Mouse (Mus musculus) lung, postnatal 10 days (tissue): ENCODE data around the gene Xaf1.

Source experiments
- DNase-seq: peaks from one replicate; pipeline ENCODE4 v3.0.0; 2021

Gene Xaf1

GRCm38 (mm10) chr11:72301334-72301733 lies at the start of gene Xaf1:
Gene Xaf1, plus strand, starts transcription at chr11:72301629.
- peak; percentile 89 for DNase-seq

- DNase-seq, result no peak
Measured at GRCm38 (mm10) chr11:72255629-72256028, 45.8 kb upstream of the Xaf1 start.

- no peak for DNase-seq
Measured at GRCm38 (mm10) chr11:72256441-72256840, 45.0 kb upstream of the Xaf1 start.

GRCm38 (mm10) chr11:72265483-72265882 lies 35.9 kb upstream of the Xaf1 start:
- no peak for DNase-seq

GRCm38 (mm10) chr11:72266207-72266959 lies 35.0 kb upstream of the Xaf1 start:
- peak; percentile 72 for DNase-seq

GRCm38 (mm10) chr11:72266960-72267560 lies 34.4 kb upstream of the Xaf1 start, which contains the start of gene Slc13a5:
Gene Slc13a5, minus strand, starts transcription at chr11:72267222.
- DNase-seq, result no peak

- no peak for DNase-seq
Measured at GRCm38 (mm10) chr11:72271761-72272160, 29.7 kb upstream of the Xaf1 start.

- DNase-seq, result no peak
Measured at GRCm38 (mm10) chr11:72273341-72273740, 28.1 kb upstream of the Xaf1 start.

GRCm38 (mm10) chr11:72281143-72281851 lies 20.1 kb upstream of the Xaf1 start:
- DNase-seq, result no peak

GRCm38 (mm10) chr11:72281852-72282400 lies 19.5 kb upstream of the Xaf1 start:
- DNase-seq, result no peak

- no peak for DNase-seq
Measured at GRCm38 (mm10) chr11:72283486-72284224, 17.8 kb upstream of the Xaf1 start.

GRCm38 (mm10) chr11:72284532-72285182 lies 16.8 kb upstream of the Xaf1 start:
- DNase-seq, result no peak

- DNase-seq, result no peak
Measured at GRCm38 (mm10) chr11:72285971-72286480, 15.4 kb upstream of the Xaf1 start.

GRCm38 (mm10) chr11:72286651-72287050 lies 14.8 kb upstream of the Xaf1 start:
- DNase-seq, result no peak

- DNase-seq, result no peak
Measured at GRCm38 (mm10) chr11:72287126-72287525, 14.3 kb upstream of the Xaf1 start.

GRCm38 (mm10) chr11:72287543-72287942 lies 13.9 kb upstream of the Xaf1 start:
- DNase-seq, result no peak

GRCm38 (mm10) chr11:72293116-72293515 lies 8.3 kb upstream of the Xaf1 start:
- DNase-seq, result no peak

- peak; percentile 62 for DNase-seq
Measured at GRCm38 (mm10) chr11:72302230-72302629, 801 bp downstream of the Xaf1 start.

- DNase-seq, result no peak
Measured at GRCm38 (mm10) chr11:72307461-72307860, 6.0 kb downstream of the Xaf1 start.

GRCm38 (mm10) chr11:72308982-72309381 lies 7.6 kb downstream of the Xaf1 start:
- no peak for DNase-seq

GRCm38 (mm10) chr11:72310491-72310890 lies 9.1 kb downstream of the Xaf1 start:
- no peak for DNase-seq
